Mouse (Mus musculus): ENCODE measurements around the gene Rnf145. TPM values are rescaled to one million over a fixed set of nuclear protein-coding genes. Genes with fewer than 3 reads are reported as not detected.

Gene Rnf145
- polyA plus RNA-seq, 1 experiment: 94.2 TPM

DNA sequence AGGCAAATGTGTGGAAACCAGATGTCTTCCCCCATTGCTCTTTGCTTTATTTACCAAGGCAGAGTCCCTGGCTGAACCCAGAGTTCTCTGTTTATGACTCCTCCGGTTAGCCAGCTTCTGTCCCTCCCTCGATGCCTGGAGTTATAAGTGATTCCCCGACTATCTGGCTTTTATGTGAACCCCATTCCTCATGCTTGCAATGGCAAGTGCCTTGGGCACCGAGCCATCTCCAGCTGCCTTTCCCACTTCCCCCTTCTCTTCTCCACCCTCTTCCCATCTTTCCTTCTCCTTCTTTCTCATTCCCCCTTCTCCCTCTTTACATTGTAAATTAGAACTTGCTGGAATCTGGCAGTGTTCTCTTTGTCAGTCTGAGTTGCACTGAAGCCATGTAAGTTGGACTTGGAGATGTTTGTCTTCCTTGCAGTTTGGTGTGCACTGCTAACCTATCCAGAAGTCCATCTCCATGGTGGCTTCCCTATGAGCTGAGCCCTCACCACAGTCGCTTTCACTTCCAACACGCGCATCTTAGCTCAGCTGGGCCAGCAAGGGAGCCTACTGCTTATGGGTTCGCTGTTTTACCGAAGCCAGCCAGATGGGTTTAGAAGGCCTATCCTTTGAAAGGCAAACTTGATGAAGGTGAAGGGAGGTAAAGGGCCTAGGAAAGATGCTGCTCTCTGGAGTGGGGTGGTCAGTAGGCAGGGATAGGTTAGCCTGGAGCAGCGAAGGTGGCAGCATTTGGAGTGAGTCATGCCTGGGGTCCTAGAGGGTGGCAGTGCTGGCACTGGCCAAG lies 19.9 kb downstream of the Rnf145 start:
- H3K4me1 ChIP-seq (ENCODE audit: control insufficient read depth, insufficient read depth, low read length): peaks cover 4% of the 10 kb centered on the region
- no peak overlapping the region for H3K4me3 ChIP-seq (replicated peaks; ENCODE audit: insufficient read depth, low read depth, low read length)
- WGBS: 74% methylated on average over 10 of the region's 10 CpGs
- DNase-seq: no peak
- H3K27me3 ChIP-seq (ENCODE audit: control insufficient read depth, insufficient read depth, low read length): no peaks in the 10 kb centered on the region
- H3K27ac ChIP-seq (ENCODE audit: insufficient read depth, low read length): no peak overlapping the region
- TF ChIP-seq POLR2A (IDR thresholded peaks at IDR 0.05; ENCODE audit: borderline replicate concordance, insufficient read depth, low read length): no peak

- WGBS: 36% methylated on average over 10 of the region's 10 CpGs
These were observed 20.6 kb downstream of the Rnf145 start for GRCm38 (mm10) chr11:44539291-44539930.

GRCm38 (mm10) chr11:44540243-44540642 lies 21.5 kb downstream of the Rnf145 start:
- 88% methylated on average over 9 of the region's 9 CpGs for WGBS
- H3K4me1 ChIP-seq (ENCODE audit: control insufficient read depth, insufficient read depth, low read length): peaks cover 9% of the 10 kb centered on the region
- no peaks in the 10 kb centered on the region for H3K27me3 ChIP-seq (ENCODE audit: control insufficient read depth, insufficient read depth, low read length)
- H3K27ac ChIP-seq (ENCODE audit: insufficient read depth, low read length): no peak overlapping the region
- H3K4me3 ChIP-seq (replicated peaks; ENCODE audit: insufficient read depth, low read depth, low read length): no peak overlapping the region
- TF ChIP-seq CTCF (IDR thresholded peaks at IDR 0.05; ENCODE audit: borderline replicate concordance, insufficient read depth, low read depth, low read length): no peak
- no peak for TF ChIP-seq POLR2A (IDR thresholded peaks at IDR 0.05; ENCODE audit: borderline replicate concordance, insufficient read depth, low read length)
- no peak for DNase-seq

More at GRCm38 (mm10) chr11:44539291-44539930, 20.6 kb downstream of the Rnf145 start:
- H3K27me3 ChIP-seq (ENCODE audit: control insufficient read depth, insufficient read depth, low read length): no peaks in the 10 kb centered on the region
- DNase-seq: no peak
- H3K27ac ChIP-seq (ENCODE audit: insufficient read depth, low read length): no peak overlapping the region
- no peak overlapping the region for H3K4me3 ChIP-seq (replicated peaks; ENCODE audit: insufficient read depth, low read depth, low read length)
- TF ChIP-seq CTCF (IDR thresholded peaks at IDR 0.05; ENCODE audit: borderline replicate concordance, insufficient read depth, low read depth, low read length) (no peak), POLR2A (IDR thresholded peaks at IDR 0.05; ENCODE audit: borderline replicate concordance, insufficient read depth, low read length) (no peak)
- H3K4me1 ChIP-seq (ENCODE audit: control insufficient read depth, insufficient read depth, low read length): peaks cover 6% of the 10 kb centered on the region

GRCm38 (mm10) chr11:44541280-44541679 lies 22.5 kb downstream of the Rnf145 start:
- H3K27ac ChIP-seq (ENCODE audit: insufficient read depth, low read length): no peak overlapping the region
- H3K4me3 ChIP-seq (replicated peaks; ENCODE audit: insufficient read depth, low read depth, low read length): no peak overlapping the region
- 85% methylated on average over 5 of the region's 5 CpGs for WGBS
- peaks cover 9% of the 10 kb centered on the region for H3K4me1 ChIP-seq (ENCODE audit: control insufficient read depth, insufficient read depth, low read length)
- no peaks in the 10 kb centered on the region for H3K27me3 ChIP-seq (ENCODE audit: control insufficient read depth, insufficient read depth, low read length)
- no peak for DNase-seq
- TF ChIP-seq CTCF (IDR thresholded peaks at IDR 0.05; ENCODE audit: borderline replicate concordance, insufficient read depth, low read depth, low read length) (no peak), POLR2A (IDR thresholded peaks at IDR 0.05; ENCODE audit: borderline replicate concordance, insufficient read depth, low read length) (no peak)

DNA sequence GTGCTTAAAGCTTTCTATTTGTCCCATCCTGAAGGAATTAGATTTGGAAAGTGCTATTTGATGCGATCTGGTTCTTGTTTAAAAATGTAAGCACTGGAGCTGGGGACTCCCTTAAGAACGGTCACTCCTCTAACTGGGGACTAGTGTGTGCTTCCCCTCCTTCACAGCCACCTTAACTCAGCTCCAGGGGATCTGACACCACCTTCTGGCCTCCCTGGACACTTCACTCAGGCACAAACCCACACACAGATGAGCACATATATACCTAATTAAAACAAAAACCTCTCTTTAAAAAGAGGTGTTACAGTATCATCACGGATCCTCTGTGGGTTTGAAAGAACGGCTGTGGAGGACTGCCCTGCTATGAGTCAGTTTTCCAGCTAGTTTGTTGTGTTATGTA lies 23.0 kb downstream of the Rnf145 start:
- no peak overlapping the region for H3K4me3 ChIP-seq (replicated peaks; ENCODE audit: insufficient read depth, low read depth, low read length)
- 76% methylated on average over 4 of the region's 4 CpGs for WGBS
- peaks cover 9% of the 10 kb centered on the region for H3K4me1 ChIP-seq (ENCODE audit: control insufficient read depth, insufficient read depth, low read length)
- no peak overlapping the region for H3K27ac ChIP-seq (ENCODE audit: insufficient read depth, low read length)
- H3K27me3 ChIP-seq (ENCODE audit: control insufficient read depth, insufficient read depth, low read length): no peaks in the 10 kb centered on the region
- TF ChIP-seq POLR2A (IDR thresholded peaks at IDR 0.05; ENCODE audit: borderline replicate concordance, insufficient read depth, low read length) (no peak), CTCF (IDR thresholded peaks at IDR 0.05; ENCODE audit: borderline replicate concordance, insufficient read depth, low read depth, low read length) (no peak)
- no peak for DNase-seq

DNA sequence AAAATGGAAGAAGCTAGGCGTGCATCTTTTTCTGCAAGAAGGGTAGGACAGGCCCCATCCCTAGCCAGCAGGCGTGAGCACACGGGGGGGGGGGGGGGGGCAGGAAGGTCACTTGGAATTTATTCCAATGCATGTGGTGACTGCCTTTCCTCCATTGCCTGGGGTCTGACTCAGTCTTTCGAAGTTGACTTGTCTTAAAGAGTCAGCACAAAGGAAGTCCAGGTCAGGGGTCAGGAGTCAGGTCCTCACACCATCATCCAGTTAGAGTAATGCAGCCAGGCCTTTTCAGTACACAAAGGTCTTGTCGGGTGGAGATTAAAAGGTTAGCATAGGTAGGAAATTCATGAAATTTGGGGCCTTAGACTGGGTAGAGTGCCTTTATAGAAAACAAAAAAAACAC lies 24.8 kb downstream of the Rnf145 start:
- DNase-seq: no peak
- 54% methylated on average over 5 of the region's 5 CpGs for WGBS
- TF ChIP-seq POLR2A (IDR thresholded peaks at IDR 0.05; ENCODE audit: borderline replicate concordance, insufficient read depth, low read length) (no peak), CTCF (IDR thresholded peaks at IDR 0.05; ENCODE audit: borderline replicate concordance, insufficient read depth, low read depth, low read length) (no peak)
- Histone ChIP-seq H3K27me3 (ENCODE audit: control insufficient read depth, insufficient read depth, low read length) (no peaks in the 10 kb centered on the region), H3K4me1 (ENCODE audit: control insufficient read depth, insufficient read depth, low read length) (peaks cover 16% of the 10 kb centered on the region), H3K27ac (ENCODE audit: insufficient read depth, low read length) (no peak overlapping the region), H3K4me3 (replicated peaks; ENCODE audit: insufficient read depth, low read depth, low read length) (no peak overlapping the region)

DNA sequence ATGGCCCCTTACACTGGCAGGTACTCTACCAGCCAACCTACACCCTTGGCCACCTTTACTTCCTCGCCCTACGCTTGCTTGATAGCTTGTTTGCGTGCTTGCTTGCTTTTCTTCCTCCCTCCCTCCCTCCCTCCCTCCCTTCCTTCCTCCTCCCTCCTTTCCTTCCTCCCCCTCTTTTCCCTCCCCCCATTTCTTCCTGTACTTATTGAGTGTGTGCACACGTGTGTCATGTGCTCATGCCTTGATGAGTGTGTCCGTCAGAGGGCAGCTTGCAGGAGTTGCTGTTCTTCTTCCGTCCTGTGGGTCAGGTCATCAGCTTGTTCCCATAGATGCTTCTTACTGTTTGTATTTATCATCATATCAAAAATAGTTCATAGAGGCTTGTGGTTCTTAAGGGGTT lies 25.2 kb downstream of the Rnf145 start:
- H3K4me1 ChIP-seq (ENCODE audit: control insufficient read depth, insufficient read depth, low read length): peaks cover 20% of the 10 kb centered on the region
- WGBS: 76% methylated on average over 6 of the region's 6 CpGs
- no peak overlapping the region for H3K27ac ChIP-seq (ENCODE audit: insufficient read depth, low read length)
- TF ChIP-seq POLR2A (IDR thresholded peaks at IDR 0.05; ENCODE audit: borderline replicate concordance, insufficient read depth, low read length) (no peak), CTCF (IDR thresholded peaks at IDR 0.05; ENCODE audit: borderline replicate concordance, insufficient read depth, low read depth, low read length) (no peak)
- no peak overlapping the region for H3K4me3 ChIP-seq (replicated peaks; ENCODE audit: insufficient read depth, low read depth, low read length)
- no peak for DNase-seq
- H3K27me3 ChIP-seq (ENCODE audit: control insufficient read depth, insufficient read depth, low read length): no peaks in the 10 kb centered on the region

DNA sequence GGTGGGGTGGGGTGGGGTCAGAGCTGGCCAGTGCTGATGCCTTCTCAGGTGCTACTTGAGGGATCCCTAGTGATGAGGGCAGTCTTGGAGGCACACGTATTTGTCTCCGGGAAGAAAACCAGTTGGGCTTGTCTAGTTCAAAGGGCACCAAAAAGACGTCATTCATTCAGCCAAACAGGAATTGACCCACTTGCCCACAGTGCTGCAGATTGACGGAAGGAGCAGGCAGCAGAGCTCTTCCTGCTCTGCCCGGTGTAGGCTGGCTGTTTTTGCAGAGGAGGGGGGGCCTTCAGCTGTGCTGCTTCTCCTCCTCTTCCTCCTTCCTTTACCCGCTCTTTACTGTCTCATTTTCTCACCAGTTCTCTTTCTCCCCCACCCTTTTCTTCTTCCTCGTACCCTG lies 26.4 kb downstream of the Rnf145 start:
- TF ChIP-seq CTCF (IDR thresholded peaks at IDR 0.05; ENCODE audit: borderline replicate concordance, insufficient read depth, low read depth, low read length) (no peak), POLR2A (IDR thresholded peaks at IDR 0.05; ENCODE audit: borderline replicate concordance, insufficient read depth, low read length) (no peak)
- Histone ChIP-seq H3K4me3 (replicated peaks; ENCODE audit: insufficient read depth, low read depth, low read length) (no peak overlapping the region), H3K4me1 (ENCODE audit: control insufficient read depth, insufficient read depth, low read length) (peaks cover 21% of the 10 kb centered on the region), H3K27me3 (ENCODE audit: control insufficient read depth, insufficient read depth, low read length) (no peaks in the 10 kb centered on the region), H3K27ac (ENCODE audit: insufficient read depth, low read length) (no peak overlapping the region)
- 54% methylated on average over 7 of the region's 7 CpGs for WGBS
- no peak for DNase-seq

All from cerebellum, adult 2 months (tissue).